Mouse (Mus musculus): ENCODE measurements around the gene Zfp316.

DNA sequence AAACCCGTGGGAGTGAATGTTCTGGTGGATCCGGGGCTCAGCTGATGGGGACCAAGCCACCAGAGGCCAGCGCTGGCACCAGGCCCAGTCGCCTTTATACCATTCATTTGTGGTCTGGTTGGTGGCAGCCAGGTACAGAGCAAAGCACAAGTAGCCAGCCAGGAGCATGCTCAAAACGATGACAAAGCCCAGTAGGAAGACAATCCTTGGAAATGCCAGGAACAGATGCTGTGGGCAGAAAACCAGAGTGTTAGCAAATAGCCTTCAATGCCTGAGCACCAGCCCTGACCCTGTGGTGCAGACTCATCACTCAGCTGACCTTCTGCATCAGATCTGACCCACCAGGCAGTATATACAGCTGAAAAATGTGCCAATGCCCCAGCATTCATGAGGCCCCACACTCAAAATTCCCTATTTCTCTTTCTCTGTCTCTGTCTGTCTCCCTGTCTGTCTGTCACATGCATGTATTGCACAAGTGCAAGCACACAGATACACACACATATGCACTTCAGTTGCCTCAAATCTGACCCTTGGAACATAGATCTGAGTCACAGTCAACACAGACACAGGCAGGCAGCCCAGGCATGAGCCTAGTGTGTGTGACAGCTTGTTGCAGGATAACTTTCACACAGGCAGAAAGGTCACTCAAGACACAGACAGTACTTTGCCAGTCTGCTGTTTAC lies 46.9 kb upstream of the Zfp316 start:
- TF ChIP-seq POLR2A (IDR thresholded peaks at IDR 0.05; ENCODE audit: borderline replicate concordance, extremely low read depth, low read depth, low read length) (no peak), CTCF (IDR thresholded peaks at IDR 0.05; ENCODE audit: insufficient read depth, low read length) (no peak)

All from lung, adult 2 months (tissue).